Mouse (Mus musculus) cerebellum, postnatal 4 days (tissue): ENCODE results near the gene Mfsd14b.

ENCODE experiments used
- DNase-seq, 2 experiments: peaks; one replicate each; pipeline ENCODE4 v3.0.0; 2022; ENCODE audit warnings: low spot score in 2 of 2, mixed read lengths in 1 of 2

Gene Mfsd14b

GRCm38 (mm10) chr13:65112459-65113110, at the start of gene Mfsd14b:
Mfsd14b (minus strand) TSS chr13:65112975.
- DNase-seq, result peak; percentile 69 to 87

GRCm38 (mm10) chr13:65149940-65150339, 37.2 kb upstream of the Mfsd14b start, which contains the start of gene Olfr466:
Olfr466 (plus strand) TSS chr13:65150240.
- DNase-seq, result no peak

- DNase-seq, result no peak
These were observed 25.0 kb upstream of the Mfsd14b start, which contains the start of gene Olfr465-ps1 for GRCm38 (mm10) chr13:65137789-65138188. Olfr465-ps1 (plus strand) TSS chr13:65138089.

- no peak for DNase-seq
These were observed 14.5 kb upstream of the Mfsd14b start for GRCm38 (mm10) chr13:65127063-65127847.

- DNase-seq, result no peak
These were observed 9.3 kb upstream of the Mfsd14b start for GRCm38 (mm10) chr13:65122111-65122510.

- DNase-seq, result no peak
These were observed 8.2 kb upstream of the Mfsd14b start for GRCm38 (mm10) chr13:65120984-65121383.

GRCm38 (mm10) chr13:65113239-65113638, 464 bp upstream of the Mfsd14b start:
- DNase-seq, result peak in 1 of 2 experiments; percentile 2

GRCm38 (mm10) chr13:65111961-65112360, 814 bp downstream of the Mfsd14b start:
- no peak for DNase-seq

GRCm38 (mm10) chr13:65101232-65101631, 11.5 kb downstream of the Mfsd14b start:
- DNase-seq, result no peak

GRCm38 (mm10) chr13:65100678-65101077, 12.1 kb downstream of the Mfsd14b start:
- no peak for DNase-seq

GRCm38 (mm10) chr13:65097018-65097417, 15.8 kb downstream of the Mfsd14b start:
- DNase-seq, result no peak

GRCm38 (mm10) chr13:65095923-65096322, 16.9 kb downstream of the Mfsd14b start:
- DNase-seq, result no peak

GRCm38 (mm10) chr13:65069969-65070368, 42.8 kb downstream of the Mfsd14b start:
- DNase-seq, result no peak

GRCm38 (mm10) chr13:65052660-65053059, 60.1 kb downstream of the Mfsd14b start, which contains the start of gene Prss47:
Prss47 (minus strand) TSS chr13:65052760.
- no peak for DNase-seq

GRCm38 (mm10) chr13:65035057-65035456, 77.7 kb downstream of the Mfsd14b start:
- DNase-seq, result no peak

- no peak for DNase-seq
These were observed 80.0 kb downstream of the Mfsd14b start, which contains the start of gene Spata31d1c for GRCm38 (mm10) chr13:65032758-65033157. Spata31d1c (plus strand) TSS chr13:65033058.
